Mouse (Mus musculus): Measurements from ENCODE around the gene Prss46. TPM values are rescaled to one million over a fixed set of nuclear protein-coding genes. Genes with fewer than 3 reads are reported as not detected.
"Not testable (repeated sequence)": the region's sequence is repeated elsewhere in the genome, so short reads cannot be mapped to it uniquely, and the experiment has no call there.

Prss46 gene
- not detected in 2 replicates for polyA plus RNA-seq (2015; fragmentation: Nextera tagmentation; extraction: Ambion mirVana)

DNA sequence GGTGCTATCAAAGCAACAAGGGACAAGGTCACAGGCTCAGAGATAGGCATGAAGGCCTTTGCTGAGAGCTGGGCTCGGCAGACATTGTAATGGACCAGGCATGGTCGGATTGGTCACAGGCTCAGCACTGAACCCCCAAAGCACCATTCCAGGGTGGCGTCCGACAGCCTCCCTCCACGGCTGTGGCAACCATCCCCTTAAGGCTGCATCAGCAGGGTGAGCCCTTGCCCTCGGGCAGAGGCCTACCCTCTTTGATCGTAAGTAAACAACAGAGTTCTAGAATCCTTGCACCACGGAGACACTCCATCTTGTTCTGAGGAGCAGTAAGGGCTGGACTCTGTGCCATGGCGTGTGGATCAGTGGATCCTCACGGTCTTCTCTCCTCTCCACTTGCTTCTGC, at the start of gene Prss46:
TSS of gene Prss46 (plus strand) at position 301 of the 400 bp plus-strand sequence.
- H3K27ac ChIP-seq, result no peak within 1 kb of the TSS
- H3K9me3 ChIP-seq, result no peaks in the 10 kb centered on the region
- H3K9ac ChIP-seq, result no peak within 1 kb of the TSS
- H3K27me3 ChIP-seq (replicated peaks), result no peaks in the 10 kb centered on the region
- H3K4me2 ChIP-seq, result no peak within 1 kb of the TSS
- WGBS, result 84% methylated on average over 10 of the region's 10 CpGs
- no peaks in the 10 kb centered on the region for H3K36me3 ChIP-seq (replicated peaks)
- no peak for ATAC-seq (replicated peaks)
- H3K4me3 ChIP-seq, result no peak within 1 kb of the TSS
- H3K4me1 ChIP-seq, result no peaks in the 10 kb centered on the region

DNA sequence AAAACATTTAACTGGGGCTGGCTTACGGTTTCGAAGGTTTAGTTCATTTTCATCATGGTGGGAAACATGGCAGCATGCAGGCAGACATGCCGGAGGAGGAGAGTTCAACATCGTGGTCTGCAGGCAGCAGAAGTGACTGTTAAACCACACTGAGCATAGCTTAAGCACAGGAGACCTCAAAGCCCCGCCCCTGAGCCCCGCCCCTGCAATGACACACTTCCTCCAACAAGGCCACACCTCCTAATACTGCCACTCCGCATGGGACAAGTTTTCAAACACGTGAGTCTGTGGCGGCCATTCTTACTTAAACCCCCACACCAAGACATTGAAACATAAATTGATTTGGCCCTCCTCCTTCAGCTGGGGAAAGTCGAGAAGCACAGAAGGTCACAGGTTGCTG, 47.3 kb upstream of the Prss46 start:
- no peaks in the 10 kb centered on the region for H3K27me3 ChIP-seq (replicated peaks)
- H3K36me3 ChIP-seq (replicated peaks), result no peaks in the 10 kb centered on the region
- ATAC-seq (replicated peaks), result no peak
- no peak overlapping the region for H3K4me3 ChIP-seq
- H3K27ac ChIP-seq, result no peak overlapping the region
- H3K4me2 ChIP-seq, result no peak overlapping the region
- no peaks in the 10 kb centered on the region for H3K9me3 ChIP-seq
- no peaks in the 10 kb centered on the region for H3K4me1 ChIP-seq
- H3K9ac ChIP-seq, result no peak overlapping the region
- WGBS, result 87% methylated on average over 10 of the region's 10 CpGs

DNA sequence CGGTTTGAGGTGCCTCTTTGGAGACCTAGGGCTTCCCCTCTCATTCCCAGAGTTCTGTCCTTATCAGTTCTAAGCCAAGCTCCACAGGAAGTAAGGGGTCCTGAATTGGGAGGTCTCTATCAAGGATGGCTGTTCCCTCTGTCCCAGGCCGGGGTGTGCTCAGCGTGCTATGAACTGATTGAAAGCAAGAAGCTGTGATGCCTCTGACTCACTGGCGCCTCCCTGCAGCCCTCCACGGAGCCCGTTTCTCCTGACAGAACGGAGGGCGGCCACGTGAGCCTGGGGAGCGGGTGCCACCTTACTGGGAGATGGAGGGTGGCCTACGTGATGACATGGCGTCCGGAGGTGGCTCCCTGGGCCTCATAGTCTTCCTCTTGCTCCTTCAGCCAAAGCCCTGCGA, 46.4 kb upstream of the Prss46 start, which contains the start of gene Prss42:
TSS of gene Prss42 (plus strand) at position 301 of the 400 bp plus-strand sequence.
- ATAC-seq (replicated peaks), result no peak
- no peaks in the 10 kb centered on the region for H3K9me3 ChIP-seq
- H3K27me3 ChIP-seq (replicated peaks), result no peaks in the 10 kb centered on the region
- H3K4me2 ChIP-seq, result no peak within 1 kb of the TSS
- WGBS, result 94% methylated on average over 14 of the region's 14 CpGs
- no peak within 1 kb of the TSS for H3K4me3 ChIP-seq
- H3K4me1 ChIP-seq, result no peaks in the 10 kb centered on the region
- no peaks in the 10 kb centered on the region for H3K36me3 ChIP-seq (replicated peaks)
- H3K9ac ChIP-seq, result no peak within 1 kb of the TSS
- H3K27ac ChIP-seq, result no peak within 1 kb of the TSS

GRCm38 (mm10) chr9:110800834-110801479, 43.3 kb upstream of the Prss46 start:
- no peaks in the 10 kb centered on the region for H3K9me3 ChIP-seq
- H3K27ac ChIP-seq, result no peak overlapping the region
- WGBS, result 94% methylated on average over 8 of the region's 8 CpGs
- no peaks in the 10 kb centered on the region for H3K4me1 ChIP-seq
- no peaks in the 10 kb centered on the region for H3K27me3 ChIP-seq (replicated peaks)
- no peak for ATAC-seq (replicated peaks)
- H3K4me2 ChIP-seq, result no peak overlapping the region
- H3K36me3 ChIP-seq (replicated peaks), result no peaks in the 10 kb centered on the region
- no peak overlapping the region for H3K9ac ChIP-seq
- no peak overlapping the region for H3K4me3 ChIP-seq

GRCm38 (mm10) chr9:110803294-110803693, 41.0 kb upstream of the Prss46 start:
- Histone ChIP-seq H3K9ac (no peak overlapping the region), H3K27ac (no peak overlapping the region), H3K4me2 (no peak overlapping the region), H3K36me3 (replicated peaks) (no peaks in the 10 kb centered on the region), H3K4me1 (no peaks in the 10 kb centered on the region), H3K27me3 (replicated peaks) (no peaks in the 10 kb centered on the region), H3K4me3 (no peak overlapping the region), H3K9me3 (no peaks in the 10 kb centered on the region)
- WGBS, result 70% methylated on average over 4 of the region's 4 CpGs
- ATAC-seq (replicated peaks), result no peak

DNA sequence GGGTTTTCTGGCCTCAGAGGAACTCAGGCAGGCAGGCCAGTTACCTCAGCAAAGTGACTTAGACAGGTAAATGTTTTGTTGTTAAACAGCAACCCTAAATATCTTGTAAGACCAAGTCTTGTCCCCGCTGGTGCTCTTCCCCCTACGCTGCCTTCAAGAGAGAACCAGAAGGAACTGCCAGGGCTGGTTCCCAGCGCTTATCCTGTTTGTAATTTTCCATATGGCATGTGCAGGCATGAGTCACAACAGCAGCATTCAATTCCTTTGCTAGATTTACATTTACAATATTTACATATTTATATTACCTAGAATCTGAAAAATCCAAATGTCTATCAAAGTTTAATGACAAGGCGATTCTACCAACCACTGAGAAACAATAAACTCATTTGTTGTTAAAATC, 34.3 kb upstream of the Prss46 start:
- Histone ChIP-seq H3K27me3 (replicated peaks) (no peaks in the 10 kb centered on the region), H3K4me1 (no peaks in the 10 kb centered on the region), H3K9ac (no peak overlapping the region), H3K4me2 (no peak overlapping the region), H3K36me3 (replicated peaks) (no peaks in the 10 kb centered on the region), H3K4me3 (no peak overlapping the region), H3K27ac (no peak overlapping the region), H3K9me3 (no peaks in the 10 kb centered on the region)
- ATAC-seq (replicated peaks), result no peak
- 86% methylated on average over 4 of the region's 4 CpGs for WGBS

GRCm38 (mm10) chr9:110813789-110814188, 30.5 kb upstream of the Prss46 start, which contains the start of gene Prss44:
Gene Prss44, plus strand, starts transcription at chr9:110813994.
- H3K4me2 ChIP-seq, result no peak within 1 kb of the TSS
- no peaks in the 10 kb centered on the region for H3K4me1 ChIP-seq
- no peaks in the 10 kb centered on the region for H3K36me3 ChIP-seq (replicated peaks)
- no peak for ATAC-seq (replicated peaks)
- H3K4me3 ChIP-seq, result no peak within 1 kb of the TSS
- no peak within 1 kb of the TSS for H3K27ac ChIP-seq
- no peak within 1 kb of the TSS for H3K9ac ChIP-seq
- H3K27me3 ChIP-seq (replicated peaks), result no peaks in the 10 kb centered on the region
- WGBS, result 65% methylated on average over 18 of the region's 18 CpGs
- H3K9me3 ChIP-seq, result no peaks in the 10 kb centered on the region

GRCm38 (mm10) chr9:110820546-110820945, 23.8 kb upstream of the Prss46 start:
- H3K36me3 ChIP-seq (replicated peaks); H3K9me3 ChIP-seq; H3K4me3 ChIP-seq; H3K27ac ChIP-seq; H3K4me2 ChIP-seq; H3K4me1 ChIP-seq; ATAC-seq (replicated peaks); H3K27me3 ChIP-seq (replicated peaks); H3K9ac ChIP-seq: not testable (repeated sequence)

GRCm38 (mm10) chr9:110821436-110821835, 22.9 kb upstream of the Prss46 start:
- Histone ChIP-seq H3K27ac (no peak overlapping the region), H3K27me3 (replicated peaks) (no peaks in the 10 kb centered on the region), H3K9me3 (no peaks in the 10 kb centered on the region), H3K4me2 (no peak overlapping the region), H3K4me1 (no peaks in the 10 kb centered on the region), H3K36me3 (replicated peaks) (no peaks in the 10 kb centered on the region), H3K4me3 (no peak overlapping the region), H3K9ac (no peak overlapping the region)
- ATAC-seq (replicated peaks), result no peak
- 94% methylated on average over 7 of the region's 7 CpGs for WGBS

- Histone ChIP-seq H3K4me2 (no peak overlapping the region), H3K9ac (no peak overlapping the region), H3K36me3 (replicated peaks) (no peaks in the 10 kb centered on the region), H3K9me3 (no peaks in the 10 kb centered on the region), H3K27me3 (replicated peaks) (no peaks in the 10 kb centered on the region), H3K4me3 (no peak overlapping the region), H3K4me1 (no peaks in the 10 kb centered on the region), H3K27ac (no peak overlapping the region)
- ATAC-seq (replicated peaks), result no peak
- 84% methylated on average over 4 of the region's 4 CpGs for WGBS
These were observed 18.9 kb upstream of the Prss46 start for GRCm38 (mm10) chr9:110825426-110825825.

- no peak overlapping the region for H3K4me2 ChIP-seq
- WGBS, result 67% methylated on average over 7 of the region's 7 CpGs
- H3K36me3 ChIP-seq (replicated peaks), result no peaks in the 10 kb centered on the region
- no peaks in the 10 kb centered on the region for H3K4me1 ChIP-seq
- no peaks in the 10 kb centered on the region for H3K9me3 ChIP-seq
- H3K27ac ChIP-seq, result no peak overlapping the region
- ATAC-seq (replicated peaks), result no peak
- H3K27me3 ChIP-seq (replicated peaks), result no peaks in the 10 kb centered on the region
- no peak overlapping the region for H3K4me3 ChIP-seq
- H3K9ac ChIP-seq, result no peak overlapping the region
These were observed 18.5 kb upstream of the Prss46 start for GRCm38 (mm10) chr9:110825832-110826231.

GRCm38 (mm10) chr9:110826390-110826789, 17.9 kb upstream of the Prss46 start, which contains the start of gene Prss43:
Gene Prss43, plus strand, starts transcription at chr9:110826690.
- 70% methylated on average over 3 of the region's 3 CpGs for WGBS
- Histone ChIP-seq H3K27ac (no peak within 1 kb of the TSS), H3K27me3 (replicated peaks) (no peaks in the 10 kb centered on the region), H3K9ac (no peak within 1 kb of the TSS), H3K4me3 (no peak within 1 kb of the TSS), H3K4me1 (no peaks in the 10 kb centered on the region), H3K4me2 (no peak within 1 kb of the TSS), H3K36me3 (replicated peaks) (no peaks in the 10 kb centered on the region), H3K9me3 (no peaks in the 10 kb centered on the region)
- no peak for ATAC-seq (replicated peaks)

DNA sequence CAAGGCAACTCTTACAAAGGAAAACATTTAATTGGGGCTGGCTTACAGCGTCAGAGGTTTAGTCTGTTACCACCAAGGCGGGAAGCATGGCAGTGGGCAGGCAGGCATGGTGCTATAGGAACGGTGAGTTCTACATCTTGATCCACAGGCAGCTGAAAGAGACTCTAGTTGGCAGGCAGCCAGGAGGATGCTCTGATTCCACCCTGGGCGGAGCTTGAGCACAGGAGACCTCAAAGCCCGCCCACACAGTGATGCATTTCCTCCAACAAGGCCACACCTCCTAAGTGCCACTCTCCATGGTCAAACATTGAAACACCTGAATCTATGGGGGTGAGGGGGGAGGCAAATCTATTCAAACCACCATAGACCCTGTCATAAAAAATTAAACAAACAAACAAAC, 11.3 kb upstream of the Prss46 start:
- no peak overlapping the region for H3K4me2 ChIP-seq
- H3K4me1 ChIP-seq, result no peaks in the 10 kb centered on the region
- no peak for ATAC-seq (replicated peaks)
- 71% methylated on average over 5 of the region's 5 CpGs for WGBS
- H3K4me3 ChIP-seq, result no peak overlapping the region
- H3K27ac ChIP-seq, result no peak overlapping the region
- H3K27me3 ChIP-seq (replicated peaks), result no peaks in the 10 kb centered on the region
- H3K9me3 ChIP-seq, result no peaks in the 10 kb centered on the region
- H3K36me3 ChIP-seq (replicated peaks), result no peaks in the 10 kb centered on the region
- no peak overlapping the region for H3K9ac ChIP-seq
